Mouse (Mus musculus) embryonic fibroblast, embryonic 13.5 days (primary cell): ENCODE data around the gene Lbhd2.

Experiments used
- CTCF ChIP-seq: IDR thresholded peaks from 2 replicates; pipeline ENCODE4 v1.5.1; 2011; ENCODE audit warnings: mild to moderate bottlenecking, control low read depth, low read length, moderate library complexity, borderline replicate concordance; ENCODE audit not compliant: insufficient read depth
- POLR2A ChIP-seq: IDR thresholded peaks from 2 replicates; pipeline ENCODE4 v1.6.1; 2011; ENCODE audit warnings: low read depth, mild to moderate bottlenecking, control low read depth, low read length, moderate library complexity

DNA sequence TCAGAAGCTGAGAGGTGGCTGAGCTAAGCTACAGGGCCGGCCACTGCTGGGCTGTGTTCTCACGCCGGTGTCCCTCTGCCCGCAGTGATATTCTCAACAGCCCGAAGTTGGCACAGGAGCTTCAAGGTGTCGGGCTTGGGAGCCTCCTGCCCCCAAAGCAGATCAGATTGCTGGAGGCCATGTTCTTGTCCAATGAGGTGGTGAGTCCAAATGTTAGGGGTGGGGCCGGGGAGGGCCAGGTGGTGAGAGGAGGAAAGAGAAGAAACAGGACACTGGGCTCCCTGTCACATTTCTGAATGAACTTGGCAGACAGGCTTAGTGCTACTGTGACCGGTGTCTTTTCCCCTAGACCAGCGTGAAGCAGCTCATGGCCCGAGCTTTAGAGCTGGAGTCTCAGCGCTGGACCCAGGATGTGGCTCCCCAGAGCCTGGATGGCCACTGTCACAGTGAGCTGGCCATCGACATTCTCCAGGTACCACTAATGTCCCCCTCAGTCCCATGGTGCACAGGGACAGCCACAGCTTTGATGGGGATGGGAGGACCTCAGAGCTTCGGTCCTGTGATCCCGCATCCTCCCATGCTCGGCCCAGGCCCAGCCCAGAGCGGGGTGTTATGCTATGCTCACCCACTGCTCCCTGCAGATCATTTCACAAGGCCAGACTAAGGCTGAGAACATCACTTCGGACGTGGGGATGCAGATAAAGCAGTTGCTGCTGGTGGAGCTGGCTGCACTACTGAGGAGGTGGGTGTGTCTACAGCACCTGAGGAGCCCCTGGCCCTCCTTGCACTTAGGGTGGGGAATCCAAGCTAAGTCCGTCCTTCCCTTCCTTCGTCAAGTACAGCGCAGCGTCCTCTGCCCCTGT lies 41.5 kb downstream of the Lbhd2 start:
- TF ChIP-seq CTCF = no peak
- no peak for TF ChIP-seq POLR2A
